Mouse (Mus musculus) cerebellum, adult (tissue): ENCODE measurements around the gene Pofut1.

Experiments
- ATAC-seq: cut with Nextera tagmentation; 2 replicates; pipeline ENCODE4 v1.9.2; 2017; ENCODE audit warnings: mild to moderate bottlenecking, moderate library complexity, mixed read lengths; ENCODE audit not compliant: insufficient number of reproducible peaks, low FRiP score, low TSS enrichment

Gene Pofut1

GRCm38 (mm10) chr2:153283919-153284318, 42.6 kb downstream of the Pofut1 start:
- ATAC-seq, result no peak

- ATAC-seq, result no peak
Measured at GRCm38 (mm10) chr2:153286524-153286923, 45.2 kb downstream of the Pofut1 start.

GRCm38 (mm10) chr2:153287835-153288234, 46.5 kb downstream of the Pofut1 start:
- ATAC-seq, result no peak

GRCm38 (mm10) chr2:153290938-153291928, 49.9 kb downstream of the Pofut1 start, which contains the start of gene Kif3b:
Gene Kif3b (plus strand): TSS chr2:153291413.
- peak; percentile 89 for ATAC-seq

GRCm38 (mm10) chr2:153292305-153292861, 51.0 kb downstream of the Pofut1 start:
- no peak for ATAC-seq

- ATAC-seq, result no peak
Measured at GRCm38 (mm10) chr2:153295196-153295595, 53.9 kb downstream of the Pofut1 start.

- peak; percentile 56; the same call in 1 of the 2 replicates for ATAC-seq
Measured at GRCm38 (mm10) chr2:153297771-153298170, 56.4 kb downstream of the Pofut1 start.

GRCm38 (mm10) chr2:153298460-153298859, 57.1 kb downstream of the Pofut1 start:
- ATAC-seq, result no peak

GRCm38 (mm10) chr2:153298863-153299262, 57.5 kb downstream of the Pofut1 start:
- ATAC-seq, result no peak

GRCm38 (mm10) chr2:153301123-153301522, 59.8 kb downstream of the Pofut1 start:
- ATAC-seq, result no peak

GRCm38 (mm10) chr2:153305240-153305639, 63.9 kb downstream of the Pofut1 start:
- no peak for ATAC-seq

GRCm38 (mm10) chr2:153308586-153308985, 67.3 kb downstream of the Pofut1 start:
- ATAC-seq, result no peak

- ATAC-seq, result no peak
Measured at GRCm38 (mm10) chr2:153309106-153309505, 67.8 kb downstream of the Pofut1 start.

- no peak for ATAC-seq
Measured at GRCm38 (mm10) chr2:153310228-153310627, 68.9 kb downstream of the Pofut1 start.

GRCm38 (mm10) chr2:153312884-153313283, 71.6 kb downstream of the Pofut1 start:
- ATAC-seq, result no peak

GRCm38 (mm10) chr2:153318408-153318807, 77.1 kb downstream of the Pofut1 start:
- no peak for ATAC-seq

- ATAC-seq, result no peak
Measured at GRCm38 (mm10) chr2:153319036-153319643, 77.8 kb downstream of the Pofut1 start.
